Mouse (Mus musculus): ENCODE results near the gene Klf2.

DNA sequence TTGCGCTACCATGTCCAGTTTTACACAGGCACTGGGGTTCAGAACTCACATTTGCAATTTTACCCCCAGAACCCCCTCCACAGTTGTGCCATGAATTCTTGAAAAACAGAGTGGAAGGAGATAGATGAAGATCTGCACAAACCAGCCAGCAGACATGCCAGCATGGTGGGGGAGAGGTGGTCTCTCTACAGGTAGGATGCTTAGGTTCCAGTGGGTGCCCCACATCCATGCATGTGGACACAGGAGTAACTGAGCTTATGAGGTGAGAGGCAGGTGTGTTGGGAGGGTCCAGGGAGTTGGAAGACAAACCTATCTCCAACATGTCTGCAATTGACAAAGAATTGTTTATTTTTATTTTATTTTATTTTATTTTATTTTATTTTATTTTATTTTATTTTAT is 19.9 kb upstream of the Klf2 start:
- TF ChIP-seq EP300 (IDR thresholded peaks at IDR 0.05; ENCODE audit: low read depth), result no peak
- TF ChIP-seq CTCF (IDR thresholded peaks at IDR 0.05; ENCODE audit: low read depth), result no peak

Measured in liver, postnatal 0 days (tissue).